Mouse (Mus musculus) liver, embryonic 12.5 days (tissue): ENCODE measurements around the gene Csnk2a2. TPM values are rescaled to one million over a fixed set of nuclear protein-coding genes. Genes with fewer than 3 reads are reported as not detected.

Source experiments
- ATAC-seq: fragments of 200-750 bp; cut with Nextera tagmentation; 2 replicates; pipeline ENCODE4 v1.8.0; 2017; ENCODE audit warnings: moderate number of reproducible peaks, mild to moderate bottlenecking, moderate library complexity
- H3K27ac ChIP-seq: fragments of 300-500 bp; sonication (generic); 2 replicates; pipeline ENCODE4 v1.5.1; 2016; ENCODE audit warnings: mild to moderate bottlenecking
- H3K27me3 ChIP-seq: fragments of 300-500 bp; sonication (generic); replicated peaks from 2 replicates; pipeline ENCODE4 v1.6.1; 2016; ENCODE audit warnings: mild to moderate bottlenecking, moderate library complexity
- H3K36me3 ChIP-seq: fragments of 300-500 bp; sonication (generic); 2 replicates; pipeline ENCODE4 v1.6.1; 2016; ENCODE audit warnings: mild to moderate bottlenecking, moderate library complexity
- H3K4me1 ChIP-seq: fragments of 300-500 bp; sonication (generic); 2 replicates; pipeline ENCODE4 v1.6.1; 2016
- H3K4me2 ChIP-seq: fragments of 300-500 bp; sonication (generic); 2 replicates; pipeline ENCODE4 v1.6.1; 2016; ENCODE audit warnings: mild to moderate bottlenecking, moderate library complexity
- H3K4me3 ChIP-seq: fragments of 300-500 bp; sonication (generic); 2 replicates; pipeline ENCODE4 v1.5.1; 2016; ENCODE audit warnings: mild to moderate bottlenecking, moderate library complexity
- H3K9ac ChIP-seq: fragments of 300-500 bp; sonication (generic); 2 replicates; pipeline ENCODE4 v1.6.1; 2016; ENCODE audit warnings: mild to moderate bottlenecking, moderate library complexity
- H3K9me3 ChIP-seq: fragments of 300-500 bp; sonication (generic); replicated peaks from 2 replicates; pipeline ENCODE4 v1.6.1; 2016; ENCODE audit warnings: mild to moderate bottlenecking, moderate library complexity
- WGBS: fragments of 180-500 bp; shearing (Covaris S2); methylation state at CpG from one replicate; pipeline ENCODE4 v1.1.7; 2016; ENCODE audit not compliant: insufficient replicate concordance; 5-methylcytosine and 5-hydroxymethylcytosine counted together
- polyA plus RNA-seq: library from polyadenylated mRNA; unstranded; fragments of >200 nt; fragmentation: Nextera tagmentation; extraction: Ambion mirVana; gene quantifications from 2 replicates; pipeline ENCODE4 v1.2.1, GENCODE M21; 2016

Csnk2a2 gene
- polyA plus RNA-seq, 1 experiment from 2014 or later: 7.2 TPM

DNA sequence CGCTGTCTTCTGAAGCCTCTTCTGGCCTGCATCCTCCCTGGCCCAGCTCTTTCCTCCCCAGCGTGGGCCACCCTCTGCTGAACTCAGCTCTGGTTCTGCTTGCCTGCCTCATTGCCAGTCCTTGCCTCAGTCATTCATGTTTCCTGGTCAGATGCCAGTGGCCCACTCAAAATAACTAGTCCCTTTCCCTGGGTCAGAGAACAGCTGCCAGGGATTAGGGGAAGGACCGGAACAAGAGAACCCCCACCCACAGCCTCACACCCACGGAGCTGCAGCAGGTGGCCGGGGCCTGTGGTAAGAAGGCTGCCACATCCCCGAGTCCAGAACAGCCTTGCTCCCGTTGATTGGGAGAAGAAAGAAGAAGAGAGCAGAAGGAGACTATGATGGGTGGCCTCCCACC lies 88.7 kb downstream of the Csnk2a2 start:
- no peaks in the 10 kb centered on the region for H3K36me3 ChIP-seq
- ATAC-seq: no peak
- no peak overlapping the region for H3K27ac ChIP-seq
- 60% methylated on average over 7 of the region's 7 CpGs for WGBS
- peaks cover 21% of the 10 kb centered on the region for H3K27me3 ChIP-seq
- no peak overlapping the region for H3K9ac ChIP-seq
- H3K4me2 ChIP-seq: no peak overlapping the region
- no peaks in the 10 kb centered on the region for H3K9me3 ChIP-seq
- no peak overlapping the region for H3K4me3 ChIP-seq
- H3K4me1 ChIP-seq: peaks cover 10% of the 10 kb centered on the region

DNA sequence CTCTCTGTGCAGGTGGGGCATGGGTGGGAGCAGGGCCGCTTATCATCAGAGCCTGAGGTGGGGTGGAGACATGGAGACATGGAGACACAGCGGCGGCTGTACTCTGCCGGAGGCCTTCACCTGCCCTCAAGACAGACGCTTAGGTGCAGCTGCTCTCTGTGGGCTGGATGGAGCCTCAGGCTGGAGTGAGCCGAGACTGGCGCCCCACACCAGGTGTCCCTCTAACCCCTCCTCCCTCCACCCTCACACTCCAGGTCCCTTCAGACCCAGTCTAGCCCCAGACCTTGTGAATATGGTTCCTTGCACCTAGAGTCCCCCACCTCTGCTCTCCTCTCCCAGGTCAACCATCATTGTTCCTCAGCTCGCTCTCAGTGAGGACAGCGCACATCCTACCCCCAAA lies 90.7 kb downstream of the Csnk2a2 start:
- Histone ChIP-seq H3K27me3 (peaks cover 28% of the 10 kb centered on the region), H3K36me3 (no peaks in the 10 kb centered on the region), H3K4me2 (no peak overlapping the region), H3K4me3 (no peak overlapping the region), H3K27ac (no peak overlapping the region), H3K4me1 (peaks cover 18% of the 10 kb centered on the region), H3K9me3 (no peaks in the 10 kb centered on the region), H3K9ac (no peak overlapping the region)
- WGBS: 66% methylated on average over 9 of the region's 9 CpGs
- ATAC-seq: no peak

DNA sequence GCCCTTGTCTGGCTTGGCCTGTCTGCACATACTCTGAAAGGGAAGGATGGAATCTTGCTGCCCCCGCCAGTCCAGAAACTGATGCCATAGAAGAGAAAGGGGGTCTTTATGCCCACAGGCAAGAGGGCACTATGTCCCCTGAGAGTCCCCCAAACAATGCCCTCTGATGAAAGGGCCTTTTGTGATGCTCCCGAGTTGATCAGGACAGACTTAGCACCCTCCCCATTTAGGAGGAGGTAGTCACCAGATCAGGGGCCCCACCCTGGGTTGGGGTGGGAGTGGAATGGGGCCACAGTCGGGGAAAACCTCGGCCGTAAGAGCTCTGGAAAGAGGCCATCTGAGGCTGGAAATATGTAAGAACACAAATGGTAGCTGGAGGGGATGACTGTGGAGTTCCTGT lies 92.6 kb downstream of the Csnk2a2 start:
- Histone ChIP-seq H3K4me1 (peaks cover 18% of the 10 kb centered on the region), H3K27me3 (peaks cover 32% of the 10 kb centered on the region), H3K4me3 (no peak overlapping the region), H3K4me2 (no peak overlapping the region), H3K27ac (no peak overlapping the region), H3K36me3 (no peaks in the 10 kb centered on the region), H3K9me3 (no peaks in the 10 kb centered on the region), H3K9ac (no peak overlapping the region)
- WGBS: 41% methylated on average over 5 of the region's 5 CpGs
- ATAC-seq: no peak

DNA sequence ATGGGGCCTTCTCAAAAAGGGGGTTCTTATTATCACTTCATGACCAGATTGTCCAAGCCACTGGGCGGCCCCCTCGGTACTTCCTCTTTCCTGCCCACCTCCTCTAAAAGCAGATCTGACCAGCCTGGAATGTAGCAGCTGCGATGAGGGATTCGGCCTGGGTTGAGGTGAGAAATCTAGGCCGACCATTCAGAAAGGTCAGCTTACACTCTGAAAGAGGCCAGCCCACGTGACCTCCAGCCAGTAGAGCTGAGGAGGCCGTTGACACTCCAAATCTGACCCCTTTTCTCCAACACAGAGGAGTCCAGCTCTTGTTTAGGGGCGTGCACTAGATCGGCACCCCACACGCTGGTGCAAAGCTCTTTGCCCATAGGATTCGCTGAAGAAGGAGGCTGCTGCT lies 93.1 kb downstream of the Csnk2a2 start:
- H3K27me3 ChIP-seq: peaks cover 32% of the 10 kb centered on the region
- no peak overlapping the region for H3K4me3 ChIP-seq
- no peak overlapping the region for H3K27ac ChIP-seq
- H3K4me1 ChIP-seq: peaks cover 18% of the 10 kb centered on the region
- no peak for ATAC-seq
- 23% methylated on average over 11 of the region's 11 CpGs for WGBS
- no peaks in the 10 kb centered on the region for H3K9me3 ChIP-seq
- H3K36me3 ChIP-seq: no peaks in the 10 kb centered on the region
- H3K9ac ChIP-seq: no peak overlapping the region
- no peak overlapping the region for H3K4me2 ChIP-seq

Other genes starting within 250 kb of the Csnk2a2 start
- gene Cngb1, start 183.5 kb downstream of the Csnk2a2 start, polyA plus RNA-seq: not detected in 2 replicates
- gene Tepp, start 179.5 kb downstream of the Csnk2a2 start, polyA plus RNA-seq: not detected in 2 replicates
- 2.2 and 2.3 TPM in 2 replicates for gene Zfp319, start 158.1 kb downstream of the Csnk2a2 start, polyA plus RNA-seq
- 15.4 and 15.9 TPM in 2 replicates for gene Usb1, start 157.8 kb downstream of the Csnk2a2 start, polyA plus RNA-seq
- 2.9 TPM in 2 replicates for gene Mmp15, start 137.8 kb downstream of the Csnk2a2 start, polyA plus RNA-seq
- gene Cfap20, start 55.2 kb downstream of the Csnk2a2 start, polyA plus RNA-seq: 44.2 and 45.9 TPM in 2 replicates
- gene Ccdc113, start 44.0 kb upstream of the Csnk2a2 start, polyA plus RNA-seq: not detected in 2 replicates
- gene Prss54, start 86.3 kb upstream of the Csnk2a2 start, polyA plus RNA-seq: not detected in 2 replicates
- 13.8 and 14.1 TPM in 2 replicates for gene Gins3, start 143.4 kb upstream of the Csnk2a2 start, polyA plus RNA-seq
- 1.9 and 2.1 TPM in 2 replicates for gene Ndrg4, start 186.9 kb upstream of the Csnk2a2 start, polyA plus RNA-seq
- 29.8 and 32.7 TPM in 2 replicates for gene Setd6, start 225.8 kb upstream of the Csnk2a2 start, polyA plus RNA-seq